Mouse (Mus musculus): ENCODE results near the gene Ralgds.

- TF ChIP-seq POLR2A (IDR thresholded peaks at IDR 0.05; ENCODE audit: insufficient read depth, low read depth, low read length) (no peak), CTCF (IDR thresholded peaks at IDR 0.05; ENCODE audit: insufficient read depth, low read depth, low read length) (no peak)
These were observed 11.5 kb downstream of the Ralgds start for GRCm38 (mm10) chr2:28524406-28524805.
